Mouse (Mus musculus) embryonic facial prominence, embryonic 14.5 days (tissue): ENCODE data around the gene Agpat2. TPM values are rescaled to one million over a fixed set of nuclear protein-coding genes. Genes with fewer than 3 reads are reported as not detected.

Experiments
- ATAC-seq: fragments of 200-750 bp; cut with Nextera tagmentation; 2 replicates; pipeline ENCODE4 v1.8.0; 2017; ENCODE audit warnings: low read depth, moderate number of reproducible peaks, moderate TSS enrichment
- DNase-seq: peaks from one replicate; pipeline ENCODE4 v3.0.0-alpha.2; 2015; ENCODE audit warnings: low spot score
- H3K27ac ChIP-seq: fragments of 300-500 bp; sonication (generic); replicated peaks from 2 replicates; pipeline ENCODE4 v1.5.1; 2014; ENCODE audit warnings: low read depth, mild to moderate bottlenecking, low read length, moderate library complexity
- H3K27me3 ChIP-seq: fragments of 300-500 bp; sonication (generic); replicated peaks from 2 replicates; pipeline ENCODE4 v1.6.1; 2014; ENCODE audit warnings: low read length; ENCODE audit not compliant: control insufficient read depth, insufficient read depth
- H3K36me3 ChIP-seq: fragments of 300-500 bp; sonication (generic); 2 replicates; pipeline ENCODE4 v1.6.1; 2014; ENCODE audit warnings: low read length, mixed read lengths; ENCODE audit not compliant: control insufficient read depth, insufficient read depth
- H3K4me1 ChIP-seq: fragments of 300-500 bp; sonication (generic); 2 replicates; pipeline ENCODE4 v1.6.1; 2014; ENCODE audit warnings: antibody characterized with exemption, low read length; ENCODE audit not compliant: control insufficient read depth, insufficient read depth
- H3K4me2 ChIP-seq: fragments of 300-500 bp; sonication (generic); 2 replicates; pipeline ENCODE4 v1.6.1; 2014; ENCODE audit warnings: low read depth, mild to moderate bottlenecking, low read length, moderate library complexity, mixed read lengths
- H3K4me3 ChIP-seq: fragments of 300-500 bp; sonication (generic); 2 replicates; pipeline ENCODE4 v1.5.1; 2014; ENCODE audit warnings: low read depth, mild to moderate bottlenecking, low read length
- H3K9ac ChIP-seq: fragments of 300-500 bp; sonication (generic); 2 replicates; pipeline ENCODE4 v1.6.1; 2014; ENCODE audit warnings: low read depth, mild to moderate bottlenecking, low read length, moderate library complexity, mixed read lengths
- H3K9me3 ChIP-seq: fragments of 300-500 bp; sonication (generic); 2 replicates; pipeline ENCODE4 v1.6.1; 2016; ENCODE audit warnings: low read length; ENCODE audit not compliant: control insufficient read depth
- WGBS: fragments of 180-500 bp; shearing (Covaris S2); extraction: QIAGEN DNeasy Blood & Tissue Kit; methylation state at CpG from one replicate; pipeline ENCODE4 v1.1.7; 2014; 5-methylcytosine and 5-hydroxymethylcytosine counted together
- polyA plus RNA-seq: library from polyadenylated mRNA; unstranded; fragments of >200 nt; fragmentation: Nextera tagmentation; extraction: Ambion mirVana; gene quantifications from 2 replicates; pipeline ENCODE4 v1.2.1, GENCODE M21; 2014

Agpat2 gene
- 25.1 and 26.7 TPM in 2 replicates for polyA plus RNA-seq

- H3K9me3 ChIP-seq = no peaks in the 10 kb centered on the region
- peaks cover 8% of the 10 kb centered on the region for H3K4me1 ChIP-seq
- H3K4me3 ChIP-seq = peak within 1 kb of the TSS; percentile 76
- 2% methylated on average over 31 of the region's 103 CpGs for WGBS
- peak within 1 kb of the TSS; percentile 67 for H3K27ac ChIP-seq
- H3K27me3 ChIP-seq = no peaks in the 10 kb centered on the region
- DNase-seq (peak; percentile 84), ATAC-seq (peak; percentile 89)
- peak within 1 kb of the TSS; percentile 82 for H3K9ac ChIP-seq
- H3K36me3 ChIP-seq = no peaks in the 10 kb centered on the region
- peak within 1 kb of the TSS; percentile 86 for H3K4me2 ChIP-seq
Measured at GRCm38 (mm10) chr2:26603720-26604671, at the start of gene Agpat2. TSS of gene Agpat2 (minus strand) at chr2:26604417.

GRCm38 (mm10) chr2:26646643-26647293, 42.6 kb upstream of the Agpat2 start:
- Histone ChIP-seq H3K4me3 (no peak overlapping the region), H3K27me3 (no peaks in the 10 kb centered on the region), H3K27ac (no peak overlapping the region), H3K9me3 (no peaks in the 10 kb centered on the region), H3K36me3 (no peaks in the 10 kb centered on the region), H3K4me1 (no peaks in the 10 kb centered on the region), H3K9ac (no peak overlapping the region), H3K4me2 (no peak overlapping the region)
- DNase-seq (peak; percentile 91), ATAC-seq (peak; percentile 99)
- 28% methylated on average over 3 of the region's 3 CpGs for WGBS

GRCm38 (mm10) chr2:26643942-26644341, 39.7 kb upstream of the Agpat2 start:
- H3K9me3 ChIP-seq = no peaks in the 10 kb centered on the region
- H3K9ac ChIP-seq = no peak overlapping the region
- ATAC-seq (no peak), DNase-seq (no peak)
- H3K27ac ChIP-seq = no peak overlapping the region
- no peak overlapping the region for H3K4me3 ChIP-seq
- no peaks in the 10 kb centered on the region for H3K36me3 ChIP-seq
- H3K4me1 ChIP-seq = peaks cover 3% of the 10 kb centered on the region
- no peak overlapping the region for H3K4me2 ChIP-seq
- 58% methylated on average over 2 of the region's 2 CpGs for WGBS
- H3K27me3 ChIP-seq = no peaks in the 10 kb centered on the region

- Histone ChIP-seq H3K9ac (peak overlapping the region; percentile 89), H3K27ac (peak overlapping the region; percentile 85)
- 73% methylated on average over 7 of the region's 7 CpGs for WGBS
Measured at GRCm38 (mm10) chr2:26641006-26641647, 36.9 kb upstream of the Agpat2 start.

GRCm38 (mm10) chr2:26639838-26640830, 35.9 kb upstream of the Agpat2 start:
- Histone ChIP-seq H3K9me3 (no peaks in the 10 kb centered on the region), H3K4me2 (peak overlapping the region; percentile 70), H3K9ac (peak overlapping the region; percentile 89), H3K27ac (peak overlapping the region; percentile 85), H3K4me1 (peaks cover 10% of the 10 kb centered on the region), H3K27me3 (no peaks in the 10 kb centered on the region), H3K36me3 (peaks cover 37% of the 10 kb centered on the region), H3K4me3 (peak overlapping the region; percentile 89)
- 2% methylated on average over 49 of the region's 49 CpGs for WGBS
- DNase-seq = peak; percentile 97
- peak; percentile 93 for ATAC-seq

More at GRCm38 (mm10) chr2:26641006-26641647, 36.9 kb upstream of the Agpat2 start:
- H3K36me3 ChIP-seq = peaks cover 27% of the 10 kb centered on the region
- peaks cover 10% of the 10 kb centered on the region for H3K4me1 ChIP-seq
- H3K4me2 ChIP-seq = 0 out of 2 replicates have a peak overlapping the region, but pooled peaks have one; percentile 19
- ATAC-seq (no peak), DNase-seq (no peak)
- no peaks in the 10 kb centered on the region for H3K27me3 ChIP-seq
- no peak overlapping the region for H3K4me3 ChIP-seq
- no peaks in the 10 kb centered on the region for H3K9me3 ChIP-seq

GRCm38 (mm10) chr2:26639083-26639482, 34.9 kb upstream of the Agpat2 start:
- DNase-seq (peak; percentile 65), ATAC-seq (0 out of 2 replicates have a peak, but pooled peaks have one; percentile 31)
- WGBS = 9% methylated on average over 8 of the region's 8 CpGs
- H3K9me3 ChIP-seq = no peaks in the 10 kb centered on the region
- H3K27me3 ChIP-seq = no peaks in the 10 kb centered on the region
- H3K4me3 ChIP-seq = peak overlapping the region; percentile 89
- peak overlapping the region; percentile 70 for H3K4me2 ChIP-seq
- no peak overlapping the region; the same call in 1 of the 2 replicates for H3K27ac ChIP-seq
- peaks cover 10% of the 10 kb centered on the region for H3K4me1 ChIP-seq
- peak overlapping the region; percentile 89 for H3K9ac ChIP-seq
- H3K36me3 ChIP-seq = peaks cover 48% of the 10 kb centered on the region

- no peak overlapping the region; the same call in 1 of the 2 replicates for H3K27ac ChIP-seq
- H3K9ac ChIP-seq = peak overlapping the region; percentile 89
- H3K36me3 ChIP-seq = peaks cover 49% of the 10 kb centered on the region
- H3K9me3 ChIP-seq = no peaks in the 10 kb centered on the region
- peaks cover 10% of the 10 kb centered on the region for H3K4me1 ChIP-seq
- WGBS = 66% methylated on average over 5 of the region's 5 CpGs
- DNase-seq (no peak), ATAC-seq (no peak)
- peak overlapping the region; percentile 70 for H3K4me2 ChIP-seq
- peak overlapping the region; percentile 89 for H3K4me3 ChIP-seq
- H3K27me3 ChIP-seq = no peaks in the 10 kb centered on the region
Measured at GRCm38 (mm10) chr2:26638572-26638971, 34.4 kb upstream of the Agpat2 start.
